Mouse (Mus musculus): Measurements from ENCODE around the gene Mapk8ip2. TPM values are rescaled to one million over a fixed set of nuclear protein-coding genes. Genes with fewer than 3 reads are reported as not detected.

Mapk8ip2 gene
- total RNA-seq, 2 experiments from 2014 or later, result 248 to 284 TPM

DNA sequence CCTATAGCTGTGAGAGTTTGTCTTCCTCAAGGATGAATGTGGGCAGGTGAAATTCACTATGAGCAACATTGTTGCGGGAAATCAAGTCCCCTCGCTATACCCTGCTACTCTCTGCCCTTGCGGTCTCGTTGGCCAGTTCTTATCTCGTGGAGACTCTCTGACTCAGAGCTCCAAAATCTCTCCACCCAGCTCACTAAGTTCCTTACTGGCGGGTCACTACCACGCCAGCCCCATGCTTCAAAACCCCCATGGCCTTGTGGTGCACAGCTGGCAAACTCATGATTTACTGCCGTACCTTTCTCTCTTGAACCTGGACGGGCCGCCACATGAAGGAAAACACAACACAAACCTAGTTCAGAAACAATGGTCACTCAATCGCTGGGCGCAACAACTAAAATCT lies 34.5 kb downstream of the Mapk8ip2 start:
- DNase-seq, result no peak

DNA sequence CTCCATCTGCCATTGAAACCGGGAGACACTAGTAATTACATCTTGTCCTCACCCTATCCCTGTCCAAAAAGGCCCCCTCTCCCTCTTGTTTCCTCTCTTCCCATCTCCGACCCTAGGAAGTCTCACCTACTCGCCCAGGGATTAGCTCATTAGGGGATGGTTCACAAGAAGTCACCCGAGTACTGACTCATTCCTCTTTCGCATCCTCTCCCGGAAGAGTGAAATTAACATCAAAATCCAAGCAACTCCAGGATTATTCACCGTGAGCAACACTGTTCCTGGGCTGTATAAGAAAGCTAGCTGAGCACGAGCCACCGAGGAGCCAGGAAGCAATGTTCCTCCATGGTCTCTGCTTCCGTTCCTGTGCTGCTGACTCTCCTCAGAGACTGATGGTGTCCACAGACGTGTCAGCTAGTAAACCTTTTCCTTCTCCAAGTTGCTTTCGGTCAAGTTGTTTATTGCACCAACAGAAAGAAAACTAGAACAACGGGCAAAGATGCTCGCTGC lies 35.0 kb downstream of the Mapk8ip2 start:
- DNase-seq, result no peak

DNA sequence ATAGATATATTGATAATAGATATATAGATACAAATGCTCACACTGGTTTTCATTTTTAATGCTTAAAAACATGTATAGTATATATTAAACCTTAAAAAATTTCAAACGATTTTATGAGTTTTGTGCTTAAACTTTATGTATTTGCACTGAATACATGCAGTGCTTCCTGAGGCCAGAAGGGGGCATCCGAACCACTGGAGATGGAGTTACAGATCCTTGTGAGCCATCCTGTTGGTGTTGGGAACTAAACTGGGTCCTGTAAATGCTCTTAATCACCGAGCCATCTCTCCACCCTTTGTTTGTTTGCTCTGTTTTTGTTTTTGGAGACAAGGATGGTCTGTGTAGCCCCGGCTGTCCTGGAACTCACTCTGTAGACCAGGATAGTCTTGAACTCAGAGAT lies 41.3 kb downstream of the Mapk8ip2 start:
- no peak for DNase-seq

DNA sequence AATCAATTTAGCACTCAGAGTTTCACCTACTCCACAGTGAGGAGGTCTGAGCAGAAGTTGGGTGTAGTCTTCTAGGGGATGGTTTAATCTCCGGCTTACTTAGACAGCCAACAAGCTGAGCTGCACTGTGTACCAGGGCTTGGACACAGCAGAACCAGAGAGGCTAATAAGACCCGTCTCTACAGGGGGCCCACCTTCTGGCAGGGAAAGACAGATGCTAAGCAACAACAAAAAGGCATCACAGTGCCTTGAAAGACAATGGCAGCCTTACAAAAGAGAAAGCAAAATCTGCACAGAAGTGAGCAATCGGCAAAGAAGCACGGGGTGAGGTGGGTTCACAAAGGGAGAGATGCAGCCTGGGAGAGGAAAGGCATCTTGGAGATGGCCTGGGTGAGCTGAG lies 42.4 kb downstream of the Mapk8ip2 start:
- no peak for DNase-seq

DNA sequence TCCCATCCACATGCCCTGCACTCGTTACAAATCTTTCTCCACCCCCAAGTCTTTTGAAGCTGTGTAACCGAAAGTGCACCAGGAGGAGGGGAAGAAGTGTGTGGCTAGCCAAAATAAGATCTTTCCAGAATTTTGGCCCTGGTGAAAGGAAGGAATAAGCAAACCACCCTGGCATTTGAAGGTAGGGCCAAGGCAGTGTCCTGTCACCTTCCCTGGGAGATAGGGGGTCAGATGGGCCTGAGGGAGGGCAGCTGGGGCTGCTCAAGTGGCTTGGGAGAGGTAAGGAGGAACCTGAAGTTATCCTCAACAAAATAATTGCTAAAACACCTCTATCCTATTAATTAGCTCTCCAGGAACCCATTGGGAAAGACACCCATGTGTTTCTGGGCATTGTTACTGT lies 43.1 kb downstream of the Mapk8ip2 start:
- DNase-seq, result no peak

DNA sequence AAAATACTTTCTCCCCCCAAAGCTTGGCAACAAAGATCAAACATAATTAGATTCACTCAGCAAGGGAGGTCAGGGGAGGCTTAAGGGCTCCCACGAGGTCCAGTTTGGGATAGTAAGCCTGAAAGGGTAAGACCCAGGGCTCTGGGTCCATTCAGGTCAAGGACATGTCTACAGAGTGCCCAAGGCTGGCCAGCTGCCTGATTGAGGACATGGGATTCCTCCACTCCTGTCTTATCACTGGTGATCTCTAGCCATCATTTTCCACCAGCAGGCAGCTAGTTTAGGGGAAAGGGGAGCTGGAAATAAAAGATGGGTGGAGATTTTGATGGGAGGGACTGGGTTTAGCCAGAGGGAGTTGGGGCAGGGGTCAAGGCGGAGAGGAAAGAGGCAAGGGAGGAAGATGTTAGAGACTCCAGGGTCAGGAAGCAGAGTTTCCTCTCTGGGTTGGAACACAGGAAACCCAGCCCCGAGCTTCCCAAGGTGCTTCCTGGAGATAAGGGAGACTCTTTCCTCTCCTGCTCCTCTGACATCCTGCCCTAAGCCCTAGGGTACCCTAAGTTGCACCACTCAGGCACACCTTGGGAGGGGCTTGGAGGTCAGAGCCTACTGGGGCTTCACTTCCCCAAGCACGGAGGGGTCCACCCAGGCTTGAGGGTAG lies 43.8 kb downstream of the Mapk8ip2 start:
- no peak for DNase-seq

DNA sequence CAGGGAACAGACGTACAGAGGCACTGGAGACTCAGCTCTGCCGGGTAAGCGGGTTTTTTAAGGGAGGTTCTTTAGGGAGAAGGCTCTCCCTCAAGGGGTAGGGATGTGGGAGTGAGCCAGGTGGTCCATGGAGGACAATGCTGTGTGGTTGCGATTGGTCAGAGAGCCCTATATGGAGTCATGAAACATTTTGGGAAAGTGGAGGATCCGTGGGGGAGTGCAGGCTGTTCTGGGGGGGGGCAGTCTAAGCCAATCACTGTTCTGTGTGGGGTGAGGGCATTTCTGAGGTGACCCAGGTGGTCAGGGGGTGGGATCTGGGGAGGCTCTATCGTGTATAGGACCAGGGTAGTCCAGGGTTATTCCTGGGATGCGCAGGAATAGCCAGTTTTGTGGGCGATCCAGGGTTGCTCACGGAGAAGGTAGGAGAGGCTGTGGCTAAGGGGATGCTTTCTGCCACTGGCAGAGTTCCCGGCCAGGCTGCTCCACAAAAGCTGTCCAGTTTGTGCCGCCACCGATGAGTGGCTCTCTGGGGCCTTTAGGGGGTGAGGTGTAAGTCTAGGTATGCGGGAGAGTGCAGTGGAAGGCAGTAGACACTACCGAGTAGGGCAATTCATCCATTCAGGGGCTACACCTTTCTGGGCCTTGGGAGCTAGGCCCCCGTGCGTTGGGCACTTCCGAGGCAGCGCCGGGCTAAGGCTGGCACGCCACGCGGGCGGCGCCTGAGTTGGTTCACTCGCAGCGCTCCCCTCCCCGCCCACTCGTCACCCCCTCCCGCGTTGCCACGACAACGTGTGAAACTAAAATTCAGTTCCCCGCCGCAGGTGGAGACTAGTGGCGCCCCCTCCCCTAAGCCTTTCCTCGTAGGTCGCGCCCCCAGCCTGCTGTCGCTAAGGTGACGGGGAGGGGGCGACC lies 44.6 kb downstream of the Mapk8ip2 start:
- peak; percentile 81 for DNase-seq

DNA sequence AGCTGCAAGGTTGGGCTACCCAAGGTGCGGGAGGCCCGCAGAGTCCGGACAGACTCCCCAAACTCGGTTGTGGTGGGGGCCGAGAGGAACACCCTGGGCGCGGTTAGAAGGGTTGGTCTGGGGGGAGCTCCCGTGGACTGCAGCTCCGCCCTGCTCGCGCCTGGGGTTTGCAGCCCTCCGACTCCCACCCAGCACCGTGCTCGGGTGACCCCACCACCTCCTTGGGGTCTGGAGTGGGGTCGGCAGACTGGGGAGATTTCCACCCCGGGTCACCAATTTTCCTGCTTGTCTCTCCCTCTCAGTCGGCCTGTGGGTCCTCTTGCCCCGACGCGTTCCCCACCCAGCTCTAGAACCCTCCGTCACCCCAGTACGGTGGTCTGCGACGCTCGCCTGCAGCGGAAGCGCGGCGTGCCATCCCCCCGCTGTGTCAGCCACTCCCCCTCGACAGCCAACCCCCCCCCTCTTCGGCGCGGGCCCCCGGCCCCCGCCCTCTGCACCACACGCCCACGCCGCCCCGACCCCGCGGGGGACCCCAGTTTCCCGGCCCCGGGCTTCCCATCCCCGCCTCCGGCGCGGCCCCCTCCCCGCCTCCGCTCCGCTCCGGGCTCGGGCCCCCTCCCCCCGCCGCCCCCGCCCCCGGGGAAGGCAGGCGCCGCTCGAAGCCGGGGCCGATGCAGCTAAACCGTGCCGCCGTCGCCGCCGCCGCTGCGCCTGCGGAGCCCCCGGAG lies 45.4 kb downstream of the Mapk8ip2 start, which contains the start of gene Shank3:
Shank3 (plus strand) TSS at position 663 of the 728 bp plus-strand sequence.
- peak in 1 of 2 experiments; percentile 33 for DNase-seq

DNA sequence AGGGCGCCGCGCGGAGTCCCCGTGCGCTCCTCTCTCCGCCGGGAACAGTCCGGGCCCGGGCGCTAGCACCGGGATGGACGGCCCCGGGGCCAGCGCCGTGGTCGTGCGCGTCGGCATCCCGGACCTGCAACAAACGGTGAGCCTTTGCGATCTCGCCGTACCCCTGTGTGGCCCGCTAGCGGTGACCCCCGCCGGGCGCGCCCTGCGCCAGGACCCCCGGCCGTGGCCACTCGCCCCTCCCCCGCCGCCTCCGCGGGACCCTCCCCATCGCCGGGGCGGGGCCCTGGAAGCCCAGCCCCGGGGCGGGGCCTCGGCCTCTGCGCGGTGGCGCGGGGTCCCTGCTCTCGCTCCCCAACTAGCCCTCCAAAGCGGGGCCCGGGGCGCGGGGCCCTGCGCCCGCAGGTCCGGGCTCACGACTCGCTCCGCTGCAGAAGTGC lies 46.1 kb downstream of the Mapk8ip2 start:
- peak; percentile 67 to 68 for DNase-seq

DNA sequence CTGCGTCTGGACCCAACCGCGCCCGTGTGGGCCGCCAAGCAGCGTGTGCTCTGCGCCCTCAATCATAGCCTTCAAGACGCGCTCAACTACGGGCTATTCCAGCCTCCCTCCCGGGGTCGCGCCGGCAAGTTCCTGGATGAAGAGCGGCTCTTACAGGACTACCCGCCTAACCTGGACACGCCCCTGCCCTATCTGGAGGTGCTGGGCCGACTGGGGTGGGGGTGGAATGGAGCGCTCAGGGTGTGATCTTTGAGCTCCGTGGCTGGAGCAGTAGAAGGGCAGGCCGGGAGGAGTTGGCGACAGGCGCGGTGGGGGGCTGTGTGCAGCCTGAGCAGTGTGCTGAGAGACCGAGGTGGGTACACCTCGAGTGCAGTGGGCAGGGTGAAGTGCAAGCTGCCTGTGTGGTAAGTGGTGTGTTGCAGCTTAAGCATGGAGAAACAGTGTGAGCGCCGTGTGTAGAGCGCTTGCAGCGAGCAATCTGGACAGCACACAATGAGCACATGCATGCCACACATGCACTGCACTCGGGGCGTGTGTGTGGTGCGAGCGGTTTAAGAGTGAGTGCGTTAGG lies 46.6 kb downstream of the Mapk8ip2 start:
- DNase-seq, result no peak

DNA sequence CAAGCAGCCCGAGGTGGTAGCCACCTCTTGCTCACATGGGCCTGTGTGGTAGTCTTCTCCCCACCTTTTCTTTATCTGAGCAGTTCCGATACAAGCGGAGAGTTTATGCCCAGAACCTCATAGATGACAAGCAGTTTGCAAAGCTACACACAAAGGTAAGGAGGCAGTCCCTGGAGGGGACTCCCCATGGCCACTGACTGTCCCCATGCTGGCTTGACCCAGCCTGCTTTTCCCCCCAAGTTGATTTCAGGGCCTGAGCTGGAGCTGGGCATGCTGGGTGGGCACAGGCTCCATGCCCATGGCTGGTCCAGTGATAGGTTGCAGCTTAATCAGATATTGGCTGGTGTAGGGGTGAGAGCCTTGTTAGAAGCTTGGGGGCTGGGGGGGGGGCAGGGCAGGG lies 47.6 kb downstream of the Mapk8ip2 start:
- no peak for DNase-seq

DNA sequence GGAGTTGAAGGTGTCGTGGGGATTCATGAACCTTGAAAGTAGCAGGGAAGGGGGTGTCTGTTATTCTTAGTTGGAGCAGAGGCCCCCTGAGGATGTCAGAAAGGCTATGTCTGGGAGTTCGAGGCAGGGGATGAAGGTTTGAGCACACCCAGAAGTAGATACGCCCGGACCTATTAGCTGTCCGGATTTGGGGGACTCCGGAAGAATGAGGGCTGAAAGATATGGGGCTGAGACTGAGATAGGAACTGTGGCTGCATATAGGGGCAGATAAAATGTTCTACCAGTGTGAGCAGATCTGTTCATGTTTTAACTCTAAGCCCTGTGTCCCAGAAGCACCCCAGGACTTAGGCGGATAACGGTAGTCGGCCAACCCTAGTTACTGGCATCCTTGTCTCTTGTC lies 51.1 kb downstream of the Mapk8ip2 start:
- no peak for DNase-seq

DNA sequence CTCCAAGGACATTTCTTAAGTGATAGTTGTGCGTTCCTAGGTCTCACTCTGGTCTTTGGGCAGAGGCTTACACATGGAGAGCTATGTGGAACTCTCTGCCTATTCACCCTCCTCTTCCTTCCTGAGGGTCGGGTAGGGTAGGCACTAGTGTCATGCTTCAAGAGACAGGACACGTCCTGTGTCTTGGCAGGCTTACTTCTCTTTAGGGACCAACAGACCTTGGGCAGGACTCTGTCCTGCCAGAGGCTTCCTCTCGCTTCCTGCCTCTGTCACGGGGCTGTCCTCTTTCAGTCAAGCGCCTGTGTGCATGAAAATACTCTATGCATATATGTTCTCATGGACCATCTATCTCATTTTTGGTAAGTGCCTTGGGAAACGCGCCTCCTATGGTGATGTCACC lies 54.0 kb downstream of the Mapk8ip2 start:
- no peak for DNase-seq

DNA sequence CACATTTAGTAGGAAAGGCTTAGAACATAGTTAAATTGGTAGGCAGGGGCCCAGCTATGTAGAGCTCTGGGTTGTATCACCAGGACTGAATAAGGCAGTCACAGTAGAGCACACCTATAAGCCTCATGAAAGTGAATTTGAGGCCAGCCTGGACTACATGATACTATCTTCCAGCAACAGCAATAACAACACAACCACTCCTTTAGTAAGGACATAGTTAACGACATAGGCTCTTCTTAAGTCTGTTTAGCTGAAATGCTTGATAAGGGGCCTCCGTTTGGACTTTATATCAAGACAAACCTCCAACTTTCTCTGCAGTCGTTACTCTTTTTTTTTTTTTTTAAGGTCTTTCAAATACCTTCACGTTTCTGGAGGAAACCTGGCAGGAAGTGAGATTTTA lies 59.0 kb downstream of the Mapk8ip2 start:
- no peak for DNase-seq

Other genes starting within 250 kb of the Mapk8ip2 start
- 100 to 1,000 TPM; 158 to 162 TPM for gene Ppp6r2, start 242.4 kb upstream of the Mapk8ip2 start, total RNA-seq (2021)
- 100 to 1,000 TPM; 330 to 340 TPM for gene Sbf1, start 138.6 kb upstream of the Mapk8ip2 start, total RNA-seq (2021)
- not detected for gene Adm2, start 131.2 kb upstream of the Mapk8ip2 start, total RNA-seq (2021)
- gene Miox, start 119.5 kb upstream of the Mapk8ip2 start, total RNA-seq (2021), result not detected
- 10 to 100 TPM; 19.7 to 21.4 TPM for gene Lmf2, start 98.3 kb upstream of the Mapk8ip2 start, total RNA-seq (2021)
- 10 to 100 TPM; 87.0 to 95.3 TPM for gene Ncaph2, start 98.2 kb upstream of the Mapk8ip2 start, total RNA-seq (2021)
- 10 to 100 TPM; 31.5 to 32.6 TPM for gene Sco2, start 80.1 kb upstream of the Mapk8ip2 start, total RNA-seq (2021)
- gene Tymp, start 76.9 kb upstream of the Mapk8ip2 start, total RNA-seq (2021), result 1 to 10 TPM; 1.4 to 1.5 TPM
- gene Odf3b, start 74.6 kb upstream of the Mapk8ip2 start, total RNA-seq (2021), result 1 to 10 TPM; 2.7 to 2.8 TPM
- under 1 TPM; 0.25 to 0.68 TPM for gene Klhdc7b, start 69.0 kb upstream of the Mapk8ip2 start, total RNA-seq (2021)
- gene Syce3, start 43.4 kb upstream of the Mapk8ip2 start, total RNA-seq (2021), result not detected
- 1 to 10 TPM; 1.8 to 2.3 TPM for gene Cpt1b, start 28.1 kb upstream of the Mapk8ip2 start, total RNA-seq (2021)
- 1 to 10 TPM; 2.6 to 3.1 TPM for gene C730034F03Rik, start 24.3 kb upstream of the Mapk8ip2 start, total RNA-seq (2021)
- under 1 TPM in 1 of 2 experiments, not detected in 1; 0.30 TPM for gene Gm44502, start 24.2 kb upstream of the Mapk8ip2 start, total RNA-seq (2021)
- gene Chkb, start 24.0 kb upstream of the Mapk8ip2 start, total RNA-seq (2021), result 10 to 100 TPM; 37.5 to 43.0 TPM
- gene Arsa, start 23.5 kb downstream of the Mapk8ip2 start, total RNA-seq (2021), result 10 to 100 TPM; 28.6 to 30.6 TPM
- 100 to 1,000 TPM; 244 to 255 TPM for gene Shank3, start 45.7 kb downstream of the Mapk8ip2 start, total RNA-seq (2021)
- 1 to 10 TPM in 1 of 2 experiments, under 1 TPM in 1; 0.91 to 1.2 TPM for gene Acr, start 114.4 kb downstream of the Mapk8ip2 start, total RNA-seq (2021)
- 10 to 100 TPM; 27.1 to 31.2 TPM for gene Rabl2, start 138.0 kb downstream of the Mapk8ip2 start, total RNA-seq (2021)

Data from layer of hippocampus, postnatal 36 days (tissue).